Mouse (Mus musculus): ENCODE results near the gene Gm8138. TPM values are rescaled to one million over a fixed set of nuclear protein-coding genes. Genes with fewer than 3 reads are reported as not detected.
"Not testable (repeated sequence)": the region's sequence is repeated elsewhere in the genome, so short reads cannot be mapped to it uniquely, and the experiment has no call there.

The Gm8138 gene
- polyA plus RNA-seq (2012), result not detected in 2 replicates

GRCm38 (mm10) chr14:43416250-43416649 lies at the start of gene Gm8138:
Gm8138 (minus strand) TSS chr14:43416350.
- not testable (repeated sequence) for TF ChIP-seq GATA1 (IDR thresholded peaks at IDR 0.05; ENCODE audit: low read length)

Other genes with a start within 250 kb of the Gm8138 start
- gene Gm7233, start 236.5 kb downstream of the Gm8138 start, polyA plus RNA-seq (2012), result not detected in 2 replicates
- not detected in 2 replicates for gene Gm8122, start 181.0 kb downstream of the Gm8138 start, polyA plus RNA-seq (2012)
- not detected in 2 replicates for gene Gm8126, start 157.7 kb downstream of the Gm8138 start, polyA plus RNA-seq (2012)
- 1.9 and 5.8 TPM in 2 replicates for gene Gm9732, start 141.3 kb downstream of the Gm8138 start, polyA plus RNA-seq (2012)
- not detected in 2 replicates for gene Gm8127, start 122.5 kb downstream of the Gm8138 start, polyA plus RNA-seq (2012)
- not detected in 2 replicates for gene 1700001F09Rik, start 68.5 kb downstream of the Gm8138 start, polyA plus RNA-seq (2012)
- gene Gm5799, start 127.2 kb upstream of the Gm8138 start, polyA plus RNA-seq (2012), result not detected in 2 replicates
- not detected in 2 replicates for gene Gm17654, start 162.8 kb upstream of the Gm8138 start, polyA plus RNA-seq (2012)
- not detected in 2 replicates for gene Gm10375, start 191.7 kb upstream of the Gm8138 start, polyA plus RNA-seq (2012)